Mouse (Mus musculus) olfactory bulb, adult 2 months (tissue): ENCODE data around the gene Hist1h2ah. TPM values are rescaled to one million over a fixed set of nuclear protein-coding genes. Genes with fewer than 3 reads are reported as not detected.

ENCODE experiments used
- H3K27ac ChIP-seq: fragments of 200-500 bp; 2 replicates; pipeline ENCODE4 v1.5.1; 2012; ENCODE audit warnings: low read depth, low read length; ENCODE audit not compliant: insufficient read depth
- H3K4me1 ChIP-seq: fragments of 200-500 bp; 2 replicates; pipeline ENCODE4 v1.6.1; 2012; ENCODE audit warnings: low read length; ENCODE audit not compliant: control insufficient read depth, insufficient read depth
- H3K4me3 ChIP-seq: fragments of 200-500 bp; 2 replicates; pipeline ENCODE4 v1.5.1; 2012; ENCODE audit warnings: mild to moderate bottlenecking, low read depth, low read length, moderate library complexity; ENCODE audit not compliant: insufficient read depth
- CTCF ChIP-seq: fragments of 200-500 bp; IDR thresholded peaks from 2 replicates; pipeline ENCODE4 v1.5.1; 2012; ENCODE audit warnings: low read depth, mild to moderate bottlenecking, low read length, moderate library complexity; ENCODE audit not compliant: insufficient read depth
- POLR2A ChIP-seq: fragments of 200-500 bp; IDR thresholded peaks from 2 replicates; pipeline ENCODE4 v1.6.1; 2012; ENCODE audit warnings: mild to moderate bottlenecking, low read depth, low read length, moderate library complexity; ENCODE audit not compliant: insufficient read depth
- WGBS: fragments of 180-500 bp; shearing (Covaris S2); methylation state at CpG from one replicate; pipeline ENCODE4 v1.1.7; 2018; 5-methylcytosine and 5-hydroxymethylcytosine counted together
- polyA plus RNA-seq: library from polyadenylated mRNA; stranded (reverse); fragments of >200 nt; gene quantifications from 2 replicates; pipeline ENCODE4 v1.2.4, GENCODE M21; 2012; ENCODE audit warnings: low replicate concordance; ENCODE audit not compliant: missing spikeins, insufficient read depth, insufficient read length

The Hist1h2ah gene
- polyA plus RNA-seq, 1 experiment: not detected

DNA sequence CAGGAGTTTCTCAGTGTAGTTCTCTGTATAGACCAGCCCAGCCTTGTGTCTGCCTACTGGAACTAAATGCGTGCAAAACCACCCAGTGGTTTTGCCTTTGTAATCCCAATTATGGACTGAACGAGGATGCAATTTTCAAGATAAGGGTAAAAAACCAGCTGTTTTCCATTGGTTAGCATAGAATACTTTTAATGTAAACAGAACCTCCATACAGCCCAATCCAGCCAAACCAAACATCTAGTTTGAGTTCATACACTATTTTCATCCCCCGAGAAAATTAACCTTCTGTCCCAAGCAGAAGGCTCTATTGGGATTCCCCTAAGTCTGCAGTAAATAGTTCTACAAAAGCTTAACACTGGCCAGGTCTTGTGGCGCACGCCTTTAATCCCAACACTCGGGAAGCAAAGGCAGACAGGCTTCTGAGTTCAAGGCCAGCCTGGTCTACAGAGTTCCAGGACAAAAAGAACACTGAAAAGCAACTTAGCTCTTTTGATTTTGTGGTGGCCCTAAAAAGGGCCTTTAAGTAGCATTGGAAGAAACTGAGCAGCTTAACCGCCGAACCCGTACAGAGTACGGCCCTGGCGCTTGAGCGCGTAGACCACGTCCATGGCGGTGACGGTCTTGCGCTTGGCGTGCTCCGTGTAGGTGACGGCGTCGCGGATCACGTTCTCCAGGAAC lies 5.2 kb upstream of the Hist1h2ah start:
- no peak for TF ChIP-seq POLR2A
- no peak for TF ChIP-seq CTCF
- Histone ChIP-seq H3K4me3 (peak overlapping the region; percentile 50), H3K4me1 (no peaks in the 10 kb centered on the region; the same call in 1 of the 2 replicates), H3K27ac (peak overlapping the region; percentile 42)
- WGBS: under 1% methylated on average over 24 of the region's 24 CpGs

DNA sequence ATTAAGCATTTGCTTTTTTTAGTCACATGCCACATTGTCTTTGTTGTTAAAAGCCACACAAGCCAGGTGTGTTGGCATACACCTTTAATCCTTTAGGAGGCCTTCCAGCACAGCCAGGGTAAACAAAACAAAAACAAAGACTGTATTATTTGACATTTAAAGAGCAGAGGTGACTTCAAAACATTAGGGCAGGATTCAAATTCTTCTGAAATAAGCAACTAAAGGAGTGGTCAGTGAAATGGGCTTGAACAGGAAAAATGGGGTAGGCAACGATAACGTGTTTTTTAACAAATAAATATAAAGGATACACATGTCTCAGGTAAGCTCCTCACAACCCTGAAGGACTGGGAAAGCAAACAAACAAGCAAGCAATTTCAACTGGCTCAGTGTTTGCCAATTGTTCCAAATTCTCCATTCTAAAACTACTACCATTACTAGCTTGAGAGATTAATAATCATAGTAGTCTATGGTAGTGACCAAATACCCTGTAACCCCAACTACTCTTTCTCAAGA lies 4.6 kb upstream of the Hist1h2ah start:
- H3K27ac ChIP-seq: no peak overlapping the region
- 14% methylated on average over 2 of the region's 2 CpGs for WGBS
- H3K4me1 ChIP-seq: no peaks in the 10 kb centered on the region; the same call in 1 of the 2 replicates
- no peak overlapping the region for H3K4me3 ChIP-seq
- TF ChIP-seq CTCF (no peak), POLR2A (no peak)

DNA sequence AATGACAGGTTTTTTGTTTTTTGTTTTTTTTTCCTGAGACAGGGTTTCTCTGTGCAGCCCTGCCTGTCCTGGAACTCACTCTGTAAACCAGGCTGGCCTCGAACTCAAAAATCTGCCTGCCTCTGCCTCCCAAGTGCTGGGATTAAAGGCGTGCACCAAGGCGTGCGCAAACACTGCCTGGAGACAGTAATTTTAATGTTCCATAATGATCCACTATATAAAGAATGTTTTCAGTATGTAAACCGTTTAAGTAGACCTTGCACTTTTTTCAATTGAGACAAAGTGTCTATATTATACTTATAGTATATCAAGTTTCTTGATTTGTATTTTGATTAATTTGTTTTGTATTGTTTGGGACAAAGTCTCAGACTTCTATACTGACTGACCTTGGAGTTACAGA lies 4.0 kb upstream of the Hist1h2ah start:
- Histone ChIP-seq H3K4me3 (no peak overlapping the region), H3K27ac (no peak overlapping the region), H3K4me1 (no peaks in the 10 kb centered on the region; the same call in 1 of the 2 replicates)
- 74% methylated on average over 5 of the region's 5 CpGs for WGBS
- TF ChIP-seq CTCF (no peak), POLR2A (no peak)

DNA sequence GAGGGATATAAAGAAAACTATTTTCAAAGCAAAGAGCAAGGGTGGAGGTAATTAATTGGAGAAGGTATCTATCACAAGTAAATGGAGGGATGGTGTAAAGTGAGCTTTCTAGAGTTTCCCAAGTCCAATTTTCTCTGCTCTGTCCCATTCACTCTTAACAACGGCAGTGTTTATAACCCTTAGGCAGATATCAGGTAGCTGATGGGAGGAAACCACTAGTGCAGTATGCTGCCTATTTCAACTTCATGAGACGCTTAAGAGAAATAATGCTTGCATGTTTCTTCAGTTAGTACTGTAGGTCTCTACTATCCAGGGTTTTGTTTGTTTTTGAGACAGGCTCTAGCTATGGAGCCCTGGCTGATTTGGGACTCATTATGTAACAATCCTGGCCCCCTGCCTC lies 2.0 kb upstream of the Hist1h2ah start:
- H3K27ac ChIP-seq: no peak overlapping the region
- no peaks in the 10 kb centered on the region; the same call in 1 of the 2 replicates for H3K4me1 ChIP-seq
- TF ChIP-seq CTCF: no peak
- TF ChIP-seq POLR2A: no peak
- 79% methylated on average over 2 of the region's 2 CpGs for WGBS
- no peak overlapping the region for H3K4me3 ChIP-seq

DNA sequence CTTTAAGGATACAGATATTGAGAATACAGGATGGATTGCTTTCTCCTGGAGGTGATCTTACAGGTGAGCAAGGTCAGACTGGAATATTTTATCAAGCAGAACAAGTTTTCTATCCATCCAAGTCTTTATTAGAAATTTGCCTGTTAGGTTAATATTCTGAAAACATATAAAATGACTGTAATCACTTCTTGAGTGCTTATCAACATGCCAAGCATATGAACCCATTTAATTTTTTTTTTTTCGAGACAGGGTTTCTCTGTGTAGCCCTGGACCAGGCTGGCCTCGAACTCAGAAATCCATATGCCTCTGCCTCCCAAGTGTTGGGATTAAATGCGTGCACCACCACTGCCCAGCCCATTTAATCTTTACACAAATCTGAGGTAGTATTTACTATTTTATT lies 1.6 kb upstream of the Hist1h2ah start:
- Histone ChIP-seq H3K27ac (no peak overlapping the region), H3K4me3 (no peak overlapping the region), H3K4me1 (no peaks in the 10 kb centered on the region; the same call in 1 of the 2 replicates)
- TF ChIP-seq POLR2A: no peak
- no peak for TF ChIP-seq CTCF
- 60% methylated on average over 3 of the region's 3 CpGs for WGBS

DNA sequence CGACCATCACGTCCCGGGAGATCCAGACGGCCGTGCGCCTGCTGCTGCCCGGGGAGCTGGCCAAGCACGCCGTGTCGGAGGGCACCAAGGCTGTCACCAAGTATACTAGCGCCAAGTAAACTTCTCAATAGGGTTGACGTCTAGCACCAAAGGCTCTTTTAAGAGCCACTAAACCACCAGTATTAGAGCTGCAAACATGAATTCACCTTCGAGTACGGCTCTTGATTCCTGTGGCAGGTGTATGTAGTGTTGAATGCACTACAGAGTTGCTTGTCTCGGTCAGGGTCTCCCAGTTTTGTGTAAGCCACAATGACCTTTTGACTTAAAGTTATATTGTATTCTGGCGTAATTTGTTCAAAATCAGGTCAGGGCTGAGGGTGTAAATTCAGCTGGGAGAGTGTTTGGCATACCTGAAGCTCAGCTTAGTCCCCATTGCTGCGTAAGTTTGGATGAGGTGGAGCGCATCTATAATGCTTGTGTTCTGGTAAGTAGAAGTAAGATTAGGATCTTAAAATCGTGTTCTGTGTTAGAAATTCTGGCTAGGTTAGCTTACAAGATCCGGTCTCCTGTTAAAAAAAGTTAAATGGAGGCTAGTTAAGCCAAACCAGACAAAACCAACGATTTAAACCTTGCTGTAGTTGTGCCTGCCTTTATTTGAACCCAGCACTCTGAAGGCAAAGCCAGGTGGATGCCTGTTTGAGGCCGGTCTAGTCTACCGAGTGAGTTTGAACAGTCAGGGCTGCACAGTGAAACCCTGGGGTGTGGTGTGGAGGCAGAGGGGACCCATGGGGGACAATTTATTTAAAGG lies 985 bp upstream of the Hist1h2ah start:
- H3K4me1 ChIP-seq: no peaks in the 10 kb centered on the region; the same call in 1 of the 2 replicates
- WGBS: 3% methylated on average over 20 of the region's 23 CpGs
- peak overlapping the region; percentile 30 for H3K4me3 ChIP-seq
- no peak for TF ChIP-seq POLR2A
- no peak overlapping the region for H3K27ac ChIP-seq

DNA sequence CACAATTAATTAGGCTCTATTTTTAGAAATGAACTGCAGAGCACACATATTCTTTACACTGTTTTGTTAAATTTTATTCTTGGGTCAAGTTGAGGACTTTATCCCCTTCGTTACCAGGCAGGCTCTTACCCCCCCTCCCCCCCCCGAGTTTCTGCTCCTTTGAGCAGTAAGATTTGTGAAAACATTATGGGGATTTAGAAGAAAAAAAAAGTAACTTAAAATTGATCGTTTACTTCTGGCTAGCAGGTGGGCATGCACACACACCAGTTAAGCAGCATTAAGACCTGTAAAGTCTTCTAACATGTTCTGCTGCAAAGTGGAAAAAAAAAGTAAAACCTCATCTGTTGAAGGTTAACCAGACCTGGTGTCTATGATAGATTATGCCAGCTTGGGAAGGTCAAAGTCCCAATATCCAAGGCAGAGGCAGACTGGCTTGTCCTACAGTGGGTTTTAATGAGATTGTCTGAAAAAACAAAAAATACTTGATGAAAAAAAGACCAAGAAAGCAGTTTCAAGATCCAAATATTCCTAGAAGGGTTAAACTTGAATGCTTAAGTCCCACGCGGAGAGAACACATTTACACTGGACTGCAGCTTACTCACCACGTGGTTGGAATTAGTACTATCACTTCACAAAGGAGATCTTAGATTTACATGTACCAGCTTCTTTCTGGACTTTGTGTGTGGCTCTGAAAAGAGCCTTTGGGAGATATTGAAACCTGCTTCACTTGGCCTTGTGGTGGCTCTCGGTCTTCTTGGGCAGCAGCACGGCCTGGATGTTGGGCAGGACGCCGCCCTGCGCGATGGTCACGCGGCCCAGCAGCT lies 713 bp downstream of the Hist1h2ah start:
- no peaks in the 10 kb centered on the region; the same call in 1 of the 2 replicates for H3K4me1 ChIP-seq
- WGBS: under 1% methylated on average over 14 of the region's 14 CpGs
- H3K27ac ChIP-seq: no peak overlapping the region
- no peak for TF ChIP-seq POLR2A
- TF ChIP-seq CTCF: no peak
- no peak overlapping the region; the same call in 1 of the 2 replicates for H3K4me3 ChIP-seq

DNA sequence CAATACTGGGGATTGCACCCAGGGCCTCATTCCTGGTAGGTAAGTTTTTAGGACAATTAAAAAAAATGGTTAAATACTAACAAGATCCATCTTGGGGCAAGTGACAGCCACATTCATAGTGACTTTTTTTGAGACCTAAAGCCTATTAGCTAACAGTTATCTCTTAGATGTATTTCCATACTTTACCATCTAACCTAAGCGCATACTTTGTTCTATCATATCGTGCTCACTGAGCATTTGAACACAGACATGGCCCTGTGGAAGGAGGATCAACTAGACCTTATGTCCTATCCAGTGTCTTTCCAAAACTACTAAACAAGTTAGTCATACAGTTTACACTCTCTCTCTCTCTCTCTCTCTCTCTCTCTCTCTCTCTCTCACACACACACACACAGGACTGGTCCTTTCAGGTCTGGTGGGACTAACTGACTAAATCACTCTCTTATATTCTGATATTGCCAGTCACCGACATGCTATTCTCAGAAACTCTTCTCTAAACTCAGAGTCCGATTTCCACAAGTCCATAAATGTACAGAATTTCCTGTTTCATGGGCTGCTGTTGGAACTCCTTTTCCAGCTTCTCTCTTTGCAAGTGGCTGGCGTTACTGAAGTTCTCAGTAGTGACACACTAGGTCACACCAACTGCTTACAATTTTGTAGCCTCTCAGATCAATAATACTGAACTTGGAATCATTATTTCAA lies 1.5 kb downstream of the Hist1h2ah start:
- H3K4me3 ChIP-seq: no peak overlapping the region
- H3K27ac ChIP-seq: no peak overlapping the region
- 55% methylated on average over 5 of the region's 5 CpGs for WGBS
- H3K4me1 ChIP-seq: no peaks in the 10 kb centered on the region
- TF ChIP-seq POLR2A (no peak), CTCF (no peak)
